In the genomic region with DNA sequence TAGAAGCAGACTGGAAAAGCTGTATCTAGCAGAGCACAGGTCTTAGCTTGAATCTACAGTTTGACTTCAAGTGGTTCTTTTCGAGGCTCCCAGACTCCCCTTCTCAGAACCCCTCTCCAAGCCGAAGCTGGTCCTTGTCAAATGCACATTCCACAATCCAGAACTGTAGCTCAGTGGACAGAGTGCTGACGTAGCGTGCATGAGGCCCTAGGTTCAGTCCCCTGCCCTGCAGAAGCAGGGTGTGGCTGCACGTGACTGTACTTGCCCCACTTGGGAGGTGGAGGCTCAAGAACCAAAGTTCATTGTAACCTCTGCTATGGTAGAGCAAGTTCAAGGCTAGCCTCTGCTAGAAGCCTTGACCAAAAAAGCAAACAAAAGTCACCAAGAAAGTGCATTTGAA, we compare ENCODE assay signal across 13 mouse cellular contexts. TPM values are rescaled to one million over a fixed set of nuclear protein-coding genes. Genes with fewer than 3 reads are reported as not detected.
A peak's percentile ranks its signal among the peaks of the same experiment; 100 is the strongest.
DNase-seq lines count a peak whose midpoint lies in the region; ATAC-seq and TF ChIP-seq lines count a peak whose summit lies in the region.
"Had no signal": no experiment of that assay in that cellular context is flagged by ENCODE, and none has a peak within 500 bp of the region (broad histone marks: within the 10 kb centered on the region; RNA-seq: fewer than 3 reads in every experiment).

No protein-coding gene starts in this region.

- TF ChIP-seq CTCF in kidney, adult 2 months (conservative IDR thresholded peaks at IDR 0.05; ENCODE audit: insufficient read depth, insufficient read length, low read depth, low read length), result no peak
- TF ChIP-seq CTCF in C2C12 (IDR thresholded peaks at IDR 0.05; ENCODE audit: control insufficient read depth, insufficient read depth, insufficient read length) (no peak), G1E (IDR thresholded peaks at IDR 0.05; ENCODE audit: low read depth, low read length) (no peak)
- no peak for TF ChIP-seq CTCF in intestine, postnatal 0 days (IDR thresholded peaks at IDR 0.05; ENCODE audit: low read depth)

- ATAC-seq in G1E (ENCODE audit: extremely low read depth, insufficient number of reproducible peaks, low FRiP score, poor library complexity, severe bottlenecking), result no peak
- peak; percentile 73 for ATAC-seq in intestine, postnatal 0 days

- H3K27me3 ChIP-seq in kidney, adult 2 months (replicated peaks; ENCODE audit: control insufficient read depth, insufficient read depth, low read length), result no peaks in the 10 kb centered on the region
- H3K27me3 ChIP-seq in C2C12 (ENCODE audit: control insufficient read depth, insufficient read depth, insufficient read length) (no peaks in the 10 kb centered on the region), G1E (ENCODE audit: insufficient read depth, low read length) (peaks cover 12% of the 10 kb centered on the region)
- no peaks in the 10 kb centered on the region for H3K27me3 ChIP-seq in intestine, postnatal 0 days (replicated peaks; ENCODE audit: control insufficient read depth, insufficient read depth, low read length)
- H3K27me3 ChIP-seq: hindbrain, embryonic 15.5 days had no signal

- no peak for TF ChIP-seq POLR2A in kidney, adult 2 months (IDR thresholded peaks at IDR 0.05; ENCODE audit: low read depth, low read length)

- H3ac ChIP-seq in C2C12 (ENCODE audit: control insufficient read depth, insufficient read length, low read depth), result no peak overlapping the region

- no peaks in the 10 kb centered on the region for H3K36me3 ChIP-seq in kidney, adult 2 months (ENCODE audit: control insufficient read depth, insufficient read depth, low read length)
- H3K36me3 ChIP-seq in C2C12 (ENCODE audit: control insufficient read depth, insufficient read depth) (no peaks in the 10 kb centered on the region), G1E (replicated peaks) (no peaks in the 10 kb centered on the region)
- H3K36me3 ChIP-seq in intestine, postnatal 0 days (ENCODE audit: control insufficient read depth, insufficient read depth), result no peaks in the 10 kb centered on the region
- H3K36me3 ChIP-seq: forebrain, embryonic 10.5 days; hindbrain, embryonic 15.5 days had no signal

- H3K4me1 ChIP-seq in kidney, adult 2 months (ENCODE audit: control insufficient read depth, insufficient read depth, low read length), result peaks cover 10% of the 10 kb centered on the region
- peaks cover 50% of the 10 kb centered on the region for H3K4me1 ChIP-seq in G1E (ENCODE audit: insufficient read depth, low read depth, low read length)
- peaks cover 4% of the 10 kb centered on the region; the same call in 1 of the 2 replicates for H3K4me1 ChIP-seq in intestine, postnatal 0 days (replicated peaks; ENCODE audit: control insufficient read depth, insufficient read depth, low read length)

- H3K4me3 ChIP-seq in kidney, adult 2 months (ENCODE audit: insufficient read depth, low read depth, low read length), result no peak overlapping the region
- no peak overlapping the region for H3K4me3 ChIP-seq in C2C12 (ENCODE audit: insufficient read depth, poor library complexity, severe bottlenecking)
- peak overlapping the region; percentile 41; the same call in 1 of the 2 replicates for H3K4me3 ChIP-seq in G1E (ENCODE audit: low read depth, low read length)
- H3K4me3 ChIP-seq in intestine, postnatal 0 days (ENCODE audit: low read depth, low read length), result no peak overlapping the region
- H3K4me3 ChIP-seq: forebrain, embryonic 10.5 days; hindbrain, embryonic 15.5 days had no signal

- no peak overlapping the region for H3K4me2 ChIP-seq in intestine, postnatal 0 days (replicated peaks; ENCODE audit: low read depth)
- H3K4me2 ChIP-seq: midbrain, embryonic 11.5 days had no signal

- no peak overlapping the region for H3K9ac ChIP-seq in intestine, postnatal 0 days (ENCODE audit: low read depth, low read length)
- H3K9ac ChIP-seq: hindbrain, embryonic 15.5 days had no signal

- no peaks in the 10 kb centered on the region for H3K79me3 ChIP-seq in C2C12 (ENCODE audit: low read depth)

- 61% methylated on average over 5 of the region's 5 CpGs for WGBS in kidney, adult 2 months
- WGBS in intestine, postnatal 0 days, result 47% methylated on average over 5 of the region's 5 CpGs

- DNase-seq in kidney, adult 2 months, result peak; percentile 45
- DNase-seq in kidney, adult 11 months, result no peak
- DNase-seq in G1E (ENCODE audit: low spot score), result peak; percentile 10
- no peak for DNase-seq in cerebellum, adult 9-10 months
- no peak for DNase-seq in urinary bladder, postnatal 25 days (ENCODE audit: low spot score)
- no peak for DNase-seq in cerebellum, postnatal 36 days
- DNase-seq: gastrocnemius, adult 2 months had no signal

- H3K27ac ChIP-seq in kidney, adult 2 months (ENCODE audit: insufficient read depth, low read depth, low read length), result no peak overlapping the region
- no peak overlapping the region; the same call in 1 of the 2 replicates for H3K27ac ChIP-seq in intestine, postnatal 0 days (ENCODE audit: low read depth, low read length)
- H3K27ac ChIP-seq: forebrain, embryonic 10.5 days; gastrocnemius, adult 2 months; hindbrain, embryonic 15.5 days; macrophage had no signal

- H3K9me3 ChIP-seq in G1E (replicated peaks), result no peaks in the 10 kb centered on the region
- H3K9me3 ChIP-seq in intestine, postnatal 0 days (ENCODE audit: control insufficient read depth), result no peaks in the 10 kb centered on the region
- H3K9me3 ChIP-seq: forebrain, embryonic 10.5 days; hindbrain, embryonic 15.5 days had no signal

- no peaks in the 10 kb centered on the region for H3K79me2 ChIP-seq in C2C12 (ENCODE audit: control insufficient read depth, insufficient read depth)

TF ChIP-seq in C2C12, 6 proteins besides CTCF, POLR2A, EP300 and RAD21:
- no peak for TF ChIP-seq FOSL1 (IDR thresholded peaks at IDR 0.05; ENCODE audit: insufficient read depth, low read length, poor library complexity, severe bottlenecking)
- no peak for TF ChIP-seq CEBPB (IDR thresholded peaks at IDR 0.05; ENCODE audit: low read depth)
- TF ChIP-seq MAX (IDR thresholded peaks at IDR 0.05), result no peak
- TF ChIP-seq MYOD1 (IDR thresholded peaks at IDR 0.05; ENCODE audit: control insufficient read depth, insufficient read length, low read depth), result no peak
- TF ChIP-seq USF1 (IDR thresholded peaks at IDR 0.05; ENCODE audit: low read depth), result peak; percentile 32

RNA-seq across cellular contexts. Expression of gene Stoml1, which starts 26.8 kb away (rescaled TPM):
- polyA plus RNA-seq in kidney, adult 2 months (2012; rRNA removed), result 32.5 and 32.6 TPM in 2 replicates
- 13.4 TPM for polyA plus RNA-seq in C2C12 (2012; fragmentation: generic; extraction: Trizol)
- 7.4 and 8.6 TPM in 2 replicates for total RNA-seq in G1E (2014; fragmentation: Nextera tagmentation)
- 6.9 and 8.8 TPM in 2 replicates for total RNA-seq in G1E (2017)
- polyA plus RNA-seq in G1E (2012), result 6.0 and 6.4 TPM in 2 replicates
- 15.0 and 15.9 TPM in 2 replicates for polyA plus RNA-seq in intestine, postnatal 0 days (2015; fragmentation: Nextera tagmentation; extraction: Ambion mirVana)

RNA-seq across cellular contexts. Expression of gene Pml, which starts 30.2 kb away (rescaled TPM):
- 27.0 and 27.6 TPM in 2 replicates for polyA plus RNA-seq in kidney, adult 2 months (2012; rRNA removed)
- 24.3 TPM for polyA plus RNA-seq in C2C12 (2012; fragmentation: generic; extraction: Trizol)
- 101 and 108 TPM in 2 replicates for total RNA-seq in G1E (2014; fragmentation: Nextera tagmentation)
- 19.0 and 22.3 TPM in 2 replicates for total RNA-seq in G1E (2017)
- polyA plus RNA-seq in G1E (2012), result 163 and 217 TPM in 2 replicates
- polyA plus RNA-seq in intestine, postnatal 0 days (2015; fragmentation: Nextera tagmentation; extraction: Ambion mirVana), result 5.3 and 7.1 TPM in 2 replicates

RNA-seq across cellular contexts. Expression of gene Loxl1, which starts 33.2 kb away (rescaled TPM):
- 32.3 and 41.8 TPM in 2 replicates for polyA plus RNA-seq in kidney, adult 2 months (2012; rRNA removed)
- polyA plus RNA-seq in C2C12 (2012; fragmentation: generic; extraction: Trizol) (5.1 TPM), G1E (2012) (not detected in 2 replicates)
- total RNA-seq in G1E (2014; fragmentation: Nextera tagmentation) (not detected in 2 replicates), G1E (2017) (not detected in 2 replicates)
- 21.6 and 23.8 TPM in 2 replicates for polyA plus RNA-seq in intestine, postnatal 0 days (2015; fragmentation: Nextera tagmentation; extraction: Ambion mirVana)
- polyA plus RNA-seq: macrophage had no signal

Comparison
In these comparisons a context has a peak if more than half of its experiments do, and no peak if none do; other contexts are left out.
1. DNase-seq: peak in kidney, adult 2 months (single experiment) and G1E (single experiment); none in kidney, adult 11 months (single experiment), cerebellum, adult 9-10 months (single experiment), urinary bladder, postnatal 25 days (single experiment) and cerebellum, postnatal 36 days (0 of 2).